Mouse (Mus musculus): ENCODE measurements around the gene Ntng2.

GRCm38 (mm10) chr2:29235026-29235425 lies 17.8 kb downstream of the Ntng2 start:
- TF ChIP-seq CTCF (IDR thresholded peaks at IDR 0.05; ENCODE audit: extremely low read depth, insufficient read length, insufficient replicate concordance, low read depth, low read length) (no peak), POLR2A (IDR thresholded peaks at IDR 0.05; ENCODE audit: low read depth, low read length) (no peak)
